Mouse (Mus musculus) urinary bladder, postnatal 25 days (tissue): ENCODE measurements around the gene Gm6880.
"Not testable (repeated sequence)": the region's sequence is repeated elsewhere in the genome, so short reads cannot be mapped to it uniquely, and the experiment has no call there.

Source experiments
- DNase-seq: peaks from one replicate; pipeline ENCODE4 v3.0.0; 2022; ENCODE audit warnings: low spot score

Gene Gm6880

DNA sequence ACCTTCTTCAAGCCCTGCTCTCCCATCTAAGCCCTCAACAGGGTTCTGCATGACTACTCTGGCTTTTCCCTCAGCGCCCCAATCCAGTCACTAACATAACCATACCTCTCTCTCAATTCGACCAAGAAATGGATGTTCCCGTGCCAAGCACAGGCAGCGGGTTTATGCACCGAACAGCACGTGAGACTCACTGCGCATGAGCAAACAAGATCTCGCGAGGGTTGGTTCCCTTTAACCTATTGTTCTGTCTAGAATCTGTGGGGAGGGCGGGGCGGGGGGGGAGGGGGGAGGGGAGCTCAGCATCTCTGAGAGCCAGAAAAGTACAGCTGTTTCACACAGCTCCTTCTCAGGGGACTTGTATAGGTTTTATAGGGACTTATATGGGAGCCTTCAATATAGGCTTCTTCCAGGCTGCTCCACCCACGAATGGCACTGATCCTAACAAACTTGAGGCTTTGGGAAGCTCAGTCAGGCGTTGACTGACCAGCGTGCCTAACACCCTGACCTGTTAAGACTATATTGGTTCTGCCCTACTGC lies at the start of gene Gm6880:
Gene Gm6880 (minus strand): TSS at position 51 of the 537 bp plus-strand sequence.
- not testable (repeated sequence) for DNase-seq

DNA sequence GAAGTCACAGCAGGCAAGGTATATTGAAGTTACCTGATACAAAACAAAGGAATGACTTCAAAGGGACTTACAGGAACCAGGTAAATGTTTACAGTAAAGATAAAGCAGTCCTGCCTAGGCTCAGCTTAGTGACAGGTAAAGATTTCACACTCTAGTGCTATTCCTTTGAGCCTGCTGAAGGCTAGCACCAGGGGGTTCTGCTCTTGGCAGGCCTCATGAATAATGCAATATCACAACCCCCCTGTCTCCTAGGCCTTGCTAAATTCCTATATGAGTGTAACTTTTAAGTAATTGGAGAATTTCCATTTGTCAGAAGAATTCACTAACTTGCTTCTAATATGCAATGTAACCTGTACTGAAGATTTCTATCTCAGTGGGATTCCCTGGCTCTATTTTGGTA lies 36.3 kb upstream of the Gm6880 start:
- DNase-seq: not testable (repeated sequence)

DNA sequence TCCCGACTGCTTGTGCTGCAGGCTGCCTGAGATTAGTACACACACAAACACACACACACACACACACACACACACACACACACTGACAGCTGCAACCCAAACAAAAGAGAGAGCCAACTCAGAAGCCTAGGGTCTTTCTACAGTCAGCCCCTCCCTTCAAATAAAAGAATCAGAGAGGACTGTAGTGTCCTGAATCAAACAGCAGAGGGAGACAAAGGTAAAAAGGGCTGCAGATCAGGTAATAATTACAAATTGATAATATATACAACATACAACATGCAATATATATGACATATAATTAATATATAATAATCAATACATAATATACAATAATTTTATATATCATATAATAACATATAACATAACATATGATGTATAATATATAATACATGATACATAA lies 15.9 kb upstream of the Gm6880 start:
- no peak for DNase-seq

DNA sequence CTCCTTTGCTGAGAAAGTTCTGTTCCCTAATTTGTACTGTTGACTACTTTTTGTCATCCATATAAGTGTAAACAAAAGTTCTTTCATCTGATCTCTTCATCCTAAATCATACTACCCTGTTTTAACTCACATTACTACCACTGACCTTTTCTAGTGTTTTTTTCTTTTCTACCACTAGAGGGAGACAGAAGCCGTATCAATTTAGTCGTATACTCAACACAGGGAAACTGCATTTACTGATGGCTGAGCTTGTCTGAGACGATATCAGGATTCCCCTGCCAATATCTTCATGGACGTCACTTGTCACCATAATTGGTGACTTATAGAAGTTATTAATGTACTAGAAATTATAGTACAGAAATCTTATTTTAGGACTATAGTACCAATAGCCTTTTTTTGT lies 28.4 kb downstream of the Gm6880 start:
- no peak for DNase-seq

DNA sequence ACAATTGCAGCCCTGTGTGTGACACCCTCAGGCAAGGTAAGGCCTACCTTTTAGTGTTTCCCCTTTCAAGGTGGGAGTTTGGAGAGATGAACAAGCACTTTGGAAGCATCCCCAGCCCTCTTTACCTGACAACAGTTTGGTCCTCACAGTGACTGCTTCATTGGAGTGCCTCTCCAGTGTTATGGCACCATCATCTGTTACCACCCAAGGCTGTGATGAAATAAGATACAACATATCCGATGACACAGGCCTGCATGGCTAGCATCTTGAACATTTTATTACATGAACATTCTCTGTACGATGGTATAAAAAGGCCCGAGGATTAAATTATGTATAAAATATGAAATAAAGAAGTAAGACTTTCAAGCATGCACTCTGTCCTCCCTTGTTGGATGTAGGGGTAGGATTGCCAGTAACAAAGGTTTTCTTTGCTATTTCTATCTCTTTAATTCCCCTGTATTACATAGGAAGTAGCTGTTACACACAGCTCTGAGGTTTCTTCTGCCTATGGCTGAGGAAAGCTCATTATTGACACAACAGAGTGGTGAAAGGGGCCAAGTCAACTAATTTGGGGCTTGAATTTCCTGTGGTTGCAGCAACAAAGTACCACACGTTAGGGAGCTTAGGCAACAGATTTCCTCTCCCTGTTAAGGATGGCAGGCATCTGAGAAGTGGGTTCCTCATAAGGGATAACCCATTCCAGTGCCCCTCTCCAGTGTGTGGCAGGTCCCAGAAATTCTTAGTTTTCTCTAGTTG lies 29.9 kb downstream of the Gm6880 start:
- DNase-seq: no peak
